Mouse (Mus musculus): Measurements from ENCODE around the gene Gltpd2. TPM values are rescaled to one million over a fixed set of nuclear protein-coding genes. Genes with fewer than 3 reads are reported as not detected.
A peak's percentile ranks its signal among the peaks of the same experiment; 100 is the strongest.

Gene Gltpd2
- polyA plus RNA-seq, 1 experiment from 2014 or later = 0.32 TPM

GRCm38 (mm10) chr11:70562995-70563469, 44.0 kb downstream of the Gltpd2 start:
- no peaks in the 10 kb centered on the region for H3K27me3 ChIP-seq (ENCODE audit: control insufficient read depth, insufficient read depth, low read length)
- H3K4me1 ChIP-seq (replicated peaks; ENCODE audit: control insufficient read depth, insufficient read depth) = 0 out of 2 replicates have a peak, but pooled peaks cover 3% of the 10 kb centered on the region
- peak overlapping the region; percentile 95 for H3K4me2 ChIP-seq (replicated peaks; ENCODE audit: low read depth)
- ATAC-seq (ENCODE audit: low FRiP score, low TSS enrichment) = peak; percentile 8; the same call in 1 of the 2 replicates
- H3K27ac ChIP-seq (replicated peaks) = peak overlapping the region; percentile 90
- peak; percentile 34 for DNase-seq (ENCODE audit: low spot score)
- H3K36me3 ChIP-seq (ENCODE audit: control insufficient read depth, insufficient read depth, low read length) = no peaks in the 10 kb centered on the region
- peak overlapping the region; percentile 85 for H3K9ac ChIP-seq (ENCODE audit: low read length)
- H3K4me3 ChIP-seq (ENCODE audit: low read depth, low read length) = peak overlapping the region; percentile 85
- WGBS = 0% methylated on average over 14 of the region's 31 CpGs
- no peaks in the 10 kb centered on the region for H3K9me3 ChIP-seq (ENCODE audit: control insufficient read depth, low read length)
- no peak for TF ChIP-seq CTCF (IDR thresholded peaks at IDR 0.05; ENCODE audit: low read depth)
- no peak for TF ChIP-seq EP300 (optimal IDR thresholded peaks at IDR 0.05)

- DNase-seq (ENCODE audit: low spot score) = peak; percentile 62
- no peaks in the 10 kb centered on the region for H3K27me3 ChIP-seq (ENCODE audit: control insufficient read depth, insufficient read depth, low read length)
- H3K4me3 ChIP-seq (ENCODE audit: low read depth, low read length) = peak overlapping the region; percentile 85
- H3K4me2 ChIP-seq (replicated peaks; ENCODE audit: low read depth) = peak overlapping the region; percentile 95
- no peaks in the 10 kb centered on the region for H3K9me3 ChIP-seq (ENCODE audit: control insufficient read depth, low read length)
- peak overlapping the region; percentile 85 for H3K9ac ChIP-seq (ENCODE audit: low read length)
- H3K4me1 ChIP-seq (replicated peaks; ENCODE audit: control insufficient read depth, insufficient read depth) = 0 out of 2 replicates have a peak, but pooled peaks cover 3% of the 10 kb centered on the region
- TF ChIP-seq EP300 (optimal IDR thresholded peaks at IDR 0.05) (no peak), CTCF (IDR thresholded peaks at IDR 0.05; ENCODE audit: low read depth) (no peak)
- H3K27ac ChIP-seq (replicated peaks) = peak overlapping the region; percentile 90
- WGBS = under 1% methylated on average over 25 of the region's 25 CpGs
- H3K36me3 ChIP-seq (ENCODE audit: control insufficient read depth, insufficient read depth, low read length) = no peaks in the 10 kb centered on the region
- peak; percentile 25; the same call in 1 of the 2 replicates for ATAC-seq (ENCODE audit: low FRiP score, low TSS enrichment)
Measured at GRCm38 (mm10) chr11:70563470-70564275, 44.7 kb downstream of the Gltpd2 start.

GRCm38 (mm10) chr11:70564276-70564873, 45.4 kb downstream of the Gltpd2 start:
- Histone ChIP-seq H3K4me3 (ENCODE audit: low read depth, low read length) (peak overlapping the region; percentile 85), H3K27me3 (ENCODE audit: control insufficient read depth, insufficient read depth, low read length) (no peaks in the 10 kb centered on the region), H3K9ac (ENCODE audit: low read length) (0 out of 2 replicates have a peak overlapping the region, but pooled peaks have one; percentile 23), H3K4me2 (replicated peaks; ENCODE audit: low read depth) (peak overlapping the region; percentile 95), H3K36me3 (ENCODE audit: control insufficient read depth, insufficient read depth, low read length) (no peaks in the 10 kb centered on the region), H3K9me3 (ENCODE audit: control insufficient read depth, low read length) (no peaks in the 10 kb centered on the region), H3K4me1 (replicated peaks; ENCODE audit: control insufficient read depth, insufficient read depth) (0 out of 2 replicates have a peak, but pooled peaks cover 3% of the 10 kb centered on the region), H3K27ac (replicated peaks) (peak overlapping the region; percentile 90)
- TF ChIP-seq EP300 (optimal IDR thresholded peaks at IDR 0.05) (no peak), CTCF (IDR thresholded peaks at IDR 0.05; ENCODE audit: low read depth) (no peak)
- DNase-seq (ENCODE audit: low spot score) = no peak
- ATAC-seq (ENCODE audit: low FRiP score, low TSS enrichment) = no peak
- WGBS = 17% methylated on average over 4 of the region's 4 CpGs

DNA sequence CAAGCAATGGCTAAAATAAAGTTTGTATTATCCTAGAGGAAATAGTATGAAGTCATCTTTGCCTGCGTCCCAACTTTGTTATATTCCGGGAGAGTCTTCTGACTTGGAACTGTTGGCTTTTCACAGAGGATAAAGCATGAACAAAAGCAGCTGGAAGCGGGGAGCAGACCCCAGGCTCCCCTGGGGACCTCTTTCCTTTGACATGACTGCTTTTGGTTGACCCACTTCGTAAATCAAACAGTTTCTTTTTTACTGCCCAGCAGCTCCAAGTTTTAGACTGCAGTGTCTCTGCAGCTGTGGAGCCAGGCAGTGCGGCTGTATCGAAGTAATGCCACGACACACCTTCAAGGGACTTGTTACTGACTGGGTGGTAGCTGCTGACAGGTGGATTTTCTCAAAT, 47.6 kb downstream of the Gltpd2 start:
- Histone ChIP-seq H3K4me3 (ENCODE audit: low read depth, low read length) (no peak overlapping the region), H3K4me2 (replicated peaks; ENCODE audit: low read depth) (no peak overlapping the region)

More for the DNA sequence above, 47.6 kb downstream of the Gltpd2 start:
- no peak for ATAC-seq (ENCODE audit: low FRiP score, low TSS enrichment)
- Histone ChIP-seq H3K9me3 (ENCODE audit: control insufficient read depth, low read length) (no peaks in the 10 kb centered on the region), H3K27ac (replicated peaks) (no peak overlapping the region), H3K36me3 (ENCODE audit: control insufficient read depth, insufficient read depth, low read length) (no peaks in the 10 kb centered on the region), H3K4me1 (replicated peaks; ENCODE audit: control insufficient read depth, insufficient read depth) (0 out of 2 replicates have a peak, but pooled peaks cover 3% of the 10 kb centered on the region), H3K27me3 (ENCODE audit: control insufficient read depth, insufficient read depth, low read length) (no peaks in the 10 kb centered on the region), H3K9ac (ENCODE audit: low read length) (peak overlapping the region; percentile 18; the same call in 1 of the 2 replicates)
- TF ChIP-seq CTCF (IDR thresholded peaks at IDR 0.05; ENCODE audit: low read depth) (no peak), EP300 (optimal IDR thresholded peaks at IDR 0.05) (no peak)
- DNase-seq (ENCODE audit: low spot score) = no peak
- 61% methylated on average over 7 of the region's 7 CpGs for WGBS

Other genes with a start within 250 kb of the Gltpd2 start
- 0.05 and 0.17 TPM in 2 replicates for gene Alox12e, start 196.6 kb upstream of the Gltpd2 start, polyA plus RNA-seq (2015; fragmentation: Nextera tagmentation; extraction: Ambion mirVana)
- 3.2 and 12.3 TPM in 2 replicates for gene Alox15, start 167.2 kb upstream of the Gltpd2 start, polyA plus RNA-seq (2015; fragmentation: Nextera tagmentation; extraction: Ambion mirVana)
- gene Pelp1, start 109.2 kb upstream of the Gltpd2 start, polyA plus RNA-seq (2015; fragmentation: Nextera tagmentation; extraction: Ambion mirVana) = 10.4 and 10.8 TPM in 2 replicates
- gene Arrb2, start 86.6 kb upstream of the Gltpd2 start, polyA plus RNA-seq (2015; fragmentation: Nextera tagmentation; extraction: Ambion mirVana) = 9.0 and 9.5 TPM in 2 replicates
- gene Med11, start 67.3 kb upstream of the Gltpd2 start, polyA plus RNA-seq (2015; fragmentation: Nextera tagmentation; extraction: Ambion mirVana) = 27.4 and 28.6 TPM in 2 replicates
- 0.62 and 0.86 TPM in 2 replicates for gene Zmynd15, start 59.8 kb upstream of the Gltpd2 start, polyA plus RNA-seq (2015; fragmentation: Nextera tagmentation; extraction: Ambion mirVana)
- 15.8 and 18.1 TPM in 2 replicates for gene Cxcl16, start 59.2 kb upstream of the Gltpd2 start, polyA plus RNA-seq (2015; fragmentation: Nextera tagmentation; extraction: Ambion mirVana)
- gene Tm4sf5, start 14.0 kb upstream of the Gltpd2 start, polyA plus RNA-seq (2015; fragmentation: Nextera tagmentation; extraction: Ambion mirVana) = 91.8 and 104 TPM in 2 replicates
- 0.15 and 0.36 TPM in 2 replicates for gene Vmo1, start 4.6 kb upstream of the Gltpd2 start, polyA plus RNA-seq (2015; fragmentation: Nextera tagmentation; extraction: Ambion mirVana)
- 516 and 537 TPM in 2 replicates for gene Psmb6, start 6.2 kb downstream of the Gltpd2 start, polyA plus RNA-seq (2015; fragmentation: Nextera tagmentation; extraction: Ambion mirVana)
- gene Gm40193, start 13.7 kb downstream of the Gltpd2 start, polyA plus RNA-seq (2015; fragmentation: Nextera tagmentation; extraction: Ambion mirVana) = not detected in 2 replicates
- gene Pld2, start 20.9 kb downstream of the Gltpd2 start, polyA plus RNA-seq (2015; fragmentation: Nextera tagmentation; extraction: Ambion mirVana) = 16.2 and 17.7 TPM in 2 replicates
- gene Mink1, start 43.7 kb downstream of the Gltpd2 start, polyA plus RNA-seq (2015; fragmentation: Nextera tagmentation; extraction: Ambion mirVana) = 8.5 and 10.2 TPM in 2 replicates
- gene 4930544D05Rik, start 96.7 kb downstream of the Gltpd2 start, polyA plus RNA-seq (2015; fragmentation: Nextera tagmentation; extraction: Ambion mirVana) = not detected in 2 replicates
- gene Chrne, start 100.0 kb downstream of the Gltpd2 start, polyA plus RNA-seq (2015; fragmentation: Nextera tagmentation; extraction: Ambion mirVana) = not detected in 2 replicates
- gene Gp1ba, start 119.9 kb downstream of the Gltpd2 start, polyA plus RNA-seq (2015; fragmentation: Nextera tagmentation; extraction: Ambion mirVana) = 0.06 and 0.07 TPM in 2 replicates
- gene Rnf167, start 128.0 kb downstream of the Gltpd2 start, polyA plus RNA-seq (2015; fragmentation: Nextera tagmentation; extraction: Ambion mirVana) = 62.8 and 70.5 TPM in 2 replicates
- 120 and 121 TPM in 2 replicates for gene Slc25a11, start 128.3 kb downstream of the Gltpd2 start, polyA plus RNA-seq (2015; fragmentation: Nextera tagmentation; extraction: Ambion mirVana)
- gene Pfn1, start 135.4 kb downstream of the Gltpd2 start, polyA plus RNA-seq (2015; fragmentation: Nextera tagmentation; extraction: Ambion mirVana) = 1,446 and 1,550 TPM in 2 replicates
- 9.6 and 10.8 TPM in 2 replicates for gene Eno3, start 138.0 kb downstream of the Gltpd2 start, polyA plus RNA-seq (2015; fragmentation: Nextera tagmentation; extraction: Ambion mirVana)
- 77.7 and 79.4 TPM in 2 replicates for gene Spag7, start 150.2 kb downstream of the Gltpd2 start, polyA plus RNA-seq (2015; fragmentation: Nextera tagmentation; extraction: Ambion mirVana)
- 6.5 and 7.9 TPM in 2 replicates for gene Camta2, start 168.9 kb downstream of the Gltpd2 start, polyA plus RNA-seq (2015; fragmentation: Nextera tagmentation; extraction: Ambion mirVana)
- gene Inca1, start 181.0 kb downstream of the Gltpd2 start, polyA plus RNA-seq (2015; fragmentation: Nextera tagmentation; extraction: Ambion mirVana) = 1.6 and 2.1 TPM in 2 replicates
- 4.7 TPM in 2 replicates for gene Kif1c, start 181.4 kb downstream of the Gltpd2 start, polyA plus RNA-seq (2015; fragmentation: Nextera tagmentation; extraction: Ambion mirVana)
- 3.4 and 3.8 TPM in 2 replicates for gene Zfp3, start 245.0 kb downstream of the Gltpd2 start, polyA plus RNA-seq (2015; fragmentation: Nextera tagmentation; extraction: Ambion mirVana)